Mouse (Mus musculus) neural tube, embryonic 14.5 days (tissue): Measurements from ENCODE around the gene Rimkla. TPM values are rescaled to one million over a fixed set of nuclear protein-coding genes. Genes with fewer than 3 reads are reported as not detected.

Source experiments
- ATAC-seq: fragments of 200-750 bp; cut with Nextera tagmentation; 2 replicates; pipeline ENCODE4 v1.8.0; 2017; ENCODE audit warnings: low read depth, mild to moderate bottlenecking, moderate TSS enrichment, moderate library complexity
- H3K27ac ChIP-seq: fragments of 300-500 bp; sonication (generic); 2 replicates; pipeline ENCODE4 v1.5.1; 2014; ENCODE audit warnings: low read depth, mild to moderate bottlenecking, control low read depth, low read length, moderate library complexity, mixed read lengths
- H3K27me3 ChIP-seq: fragments of 300-500 bp; sonication (generic); 2 replicates; pipeline ENCODE4 v1.6.1; 2014; ENCODE audit warnings: low read length; ENCODE audit not compliant: control insufficient read depth, insufficient read depth
- H3K36me3 ChIP-seq: fragments of 300-500 bp; sonication (generic); 2 replicates; pipeline ENCODE4 v1.6.1; 2014; ENCODE audit warnings: low read length, mixed read lengths; ENCODE audit not compliant: control insufficient read depth, insufficient read depth
- H3K4me1 ChIP-seq: fragments of 300-500 bp; sonication (generic); 2 replicates; pipeline ENCODE4 v1.6.1; 2014; ENCODE audit warnings: low read length; ENCODE audit not compliant: control insufficient read depth, insufficient read depth
- H3K4me2 ChIP-seq: fragments of 300-500 bp; sonication (generic); 2 replicates; pipeline ENCODE4 v1.6.1; 2014; ENCODE audit warnings: mild to moderate bottlenecking, low read depth, low read length, control low read depth
- H3K4me3 ChIP-seq: fragments of 300-500 bp; sonication (generic); 2 replicates; pipeline ENCODE4 v1.5.1; 2014; ENCODE audit warnings: low read depth, low read length, control low read depth, mixed read lengths
- H3K9ac ChIP-seq: fragments of 300-500 bp; sonication (generic); replicated peaks from 2 replicates; pipeline ENCODE4 v1.6.1; 2014; ENCODE audit warnings: low read depth, mild to moderate bottlenecking, control low read depth, low read length, mixed read lengths
- H3K9me3 ChIP-seq: fragments of 300-500 bp; sonication (generic); 2 replicates; pipeline ENCODE4 v1.6.1; 2016; ENCODE audit warnings: low read length; ENCODE audit not compliant: control insufficient read depth
- WGBS: fragments of 180-500 bp; shearing (Covaris S2); extraction: QIAGEN DNeasy Blood & Tissue Kit; methylation state at CpG from one replicate; pipeline ENCODE4 v1.1.7; 2014; 5-methylcytosine and 5-hydroxymethylcytosine counted together
- polyA plus RNA-seq: library from polyadenylated mRNA; unstranded; fragments of >200 nt; fragmentation: Nextera tagmentation; extraction: Ambion mirVana; gene quantifications from 2 replicates; pipeline ENCODE4 v1.2.1, GENCODE M21; 2014

Rimkla gene
- polyA plus RNA-seq, 1 experiment from 2014 or later = 33.4 TPM

- ATAC-seq = no peak
- Histone ChIP-seq H3K9me3 (no peaks in the 10 kb centered on the region), H3K9ac (no peak overlapping the region), H3K27me3 (no peaks in the 10 kb centered on the region), H3K36me3 (no peaks in the 10 kb centered on the region), H3K4me2 (no peak overlapping the region), H3K4me3 (no peak overlapping the region), H3K27ac (no peak overlapping the region), H3K4me1 (no peaks in the 10 kb centered on the region)
- 51% methylated on average over 6 of the region's 6 CpGs for WGBS
These were observed 49.9 kb downstream of the Rimkla start for GRCm38 (mm10) chr4:119442539-119442938.

GRCm38 (mm10) chr4:119441836-119442235, 50.6 kb downstream of the Rimkla start:
- H3K4me3 ChIP-seq = no peak overlapping the region
- H3K27ac ChIP-seq = no peak overlapping the region
- no peak overlapping the region for H3K4me2 ChIP-seq
- H3K27me3 ChIP-seq = no peaks in the 10 kb centered on the region
- no peaks in the 10 kb centered on the region for H3K9me3 ChIP-seq
- no peak for ATAC-seq
- H3K4me1 ChIP-seq = no peaks in the 10 kb centered on the region
- H3K36me3 ChIP-seq = no peaks in the 10 kb centered on the region
- WGBS = 89% methylated on average over 4 of the region's 4 CpGs
- H3K9ac ChIP-seq = no peak overlapping the region

GRCm38 (mm10) chr4:119437936-119438335, 54.5 kb downstream of the Rimkla start:
- H3K9ac ChIP-seq = no peak overlapping the region
- no peak overlapping the region for H3K4me2 ChIP-seq
- 94% methylated on average over 2 of the region's 2 CpGs for WGBS
- no peaks in the 10 kb centered on the region for H3K27me3 ChIP-seq
- H3K27ac ChIP-seq = no peak overlapping the region
- no peak for ATAC-seq
- no peaks in the 10 kb centered on the region for H3K36me3 ChIP-seq
- no peak overlapping the region for H3K4me3 ChIP-seq
- H3K9me3 ChIP-seq = peaks cover 5% of the 10 kb centered on the region; the same call in 1 of the 2 replicates
- no peaks in the 10 kb centered on the region for H3K4me1 ChIP-seq

- Histone ChIP-seq H3K27me3 (no peaks in the 10 kb centered on the region), H3K4me1 (no peaks in the 10 kb centered on the region), H3K4me2 (no peak overlapping the region), H3K27ac (no peak overlapping the region), H3K9me3 (peaks cover under 1% of the 10 kb centered on the region; the same call in 1 of the 2 replicates), H3K4me3 (no peak overlapping the region), H3K9ac (no peak overlapping the region), H3K36me3 (no peaks in the 10 kb centered on the region)
- 36% methylated on average over 5 of the region's 5 CpGs for WGBS
- no peak for ATAC-seq
These were observed 61.8 kb downstream of the Rimkla start for GRCm38 (mm10) chr4:119430678-119431077.

GRCm38 (mm10) chr4:119427680-119428079, 64.7 kb downstream of the Rimkla start:
- WGBS = 39% methylated on average over 2 of the region's 2 CpGs
- H3K4me2 ChIP-seq = no peak overlapping the region

GRCm38 (mm10) chr4:119425601-119426000, 66.8 kb downstream of the Rimkla start:
- peaks cover 6% of the 10 kb centered on the region for H3K4me1 ChIP-seq
- no peak overlapping the region for H3K4me2 ChIP-seq
- no peaks in the 10 kb centered on the region for H3K36me3 ChIP-seq
- no peak overlapping the region for H3K4me3 ChIP-seq
- H3K9me3 ChIP-seq = no peaks in the 10 kb centered on the region
- no peaks in the 10 kb centered on the region for H3K27me3 ChIP-seq
- WGBS = 37% methylated on average over 2 of the region's 2 CpGs
- no peak for ATAC-seq
- H3K9ac ChIP-seq = no peak overlapping the region
- H3K27ac ChIP-seq = no peak overlapping the region

More at GRCm38 (mm10) chr4:119427680-119428079, 64.7 kb downstream of the Rimkla start:
- ATAC-seq = no peak
- Histone ChIP-seq H3K4me1 (peaks cover 5% of the 10 kb centered on the region), H3K9ac (no peak overlapping the region), H3K36me3 (no peaks in the 10 kb centered on the region), H3K9me3 (no peaks in the 10 kb centered on the region), H3K27ac (no peak overlapping the region), H3K27me3 (no peaks in the 10 kb centered on the region), H3K4me3 (no peak overlapping the region)

GRCm38 (mm10) chr4:119425077-119425476, 67.4 kb downstream of the Rimkla start:
- no peaks in the 10 kb centered on the region for H3K36me3 ChIP-seq
- no peak overlapping the region for H3K27ac ChIP-seq
- H3K4me2 ChIP-seq = no peak overlapping the region
- ATAC-seq = no peak
- H3K27me3 ChIP-seq = no peaks in the 10 kb centered on the region
- WGBS = 95% methylated on average over 2 of the region's 2 CpGs
- H3K4me3 ChIP-seq = no peak overlapping the region
- H3K9me3 ChIP-seq = no peaks in the 10 kb centered on the region
- H3K9ac ChIP-seq = no peak overlapping the region
- H3K4me1 ChIP-seq = peaks cover 6% of the 10 kb centered on the region

GRCm38 (mm10) chr4:119422294-119422964, 70.0 kb downstream of the Rimkla start, which contains the start of the genes Ppcs and Zmynd12:
Ppcs (minus strand) TSS chr4:119422420.
Zmynd12 (plus strand) TSS chr4:119422814.
- Histone ChIP-seq H3K9ac (peak within 1 kb of the TSS; percentile 77), H3K4me1 (peaks cover 6% of the 10 kb centered on the region), H3K27ac (peak within 1 kb of the TSS; percentile 90), H3K9me3 (no peaks in the 10 kb centered on the region), H3K36me3 (no peaks in the 10 kb centered on the region), H3K27me3 (no peaks in the 10 kb centered on the region), H3K4me3 (peak within 1 kb of the TSS; percentile 60), H3K4me2 (peak within 1 kb of the TSS; percentile 84)
- under 1% methylated on average over 51 of the region's 52 CpGs for WGBS
- ATAC-seq = peak; percentile 96

GRCm38 (mm10) chr4:119421921-119422293, 70.5 kb downstream of the Rimkla start:
- H3K4me2 ChIP-seq = peak overlapping the region; percentile 84
- H3K27me3 ChIP-seq = no peaks in the 10 kb centered on the region
- H3K9ac ChIP-seq = peak overlapping the region; percentile 77
- peak overlapping the region; percentile 90 for H3K27ac ChIP-seq
- no peaks in the 10 kb centered on the region for H3K9me3 ChIP-seq
- H3K4me1 ChIP-seq = peaks cover 6% of the 10 kb centered on the region
- no peaks in the 10 kb centered on the region for H3K36me3 ChIP-seq
- ATAC-seq = no peak; the same call in 1 of the 2 replicates
- 0% methylated on average over 31 of the region's 31 CpGs for WGBS
- H3K4me3 ChIP-seq = peak overlapping the region; percentile 60
